Mouse (Mus musculus) thymus, adult 2 months (tissue): ENCODE measurements around the gene Cntn5. TPM values are rescaled to one million over a fixed set of nuclear protein-coding genes. Genes with fewer than 3 reads are reported as not detected.

Experiments
- DNase-seq: peaks from one replicate; pipeline ENCODE4 v3.0.0; 2021
- H3K27ac ChIP-seq: fragments of 200-500 bp; 2 replicates; pipeline ENCODE4 v1.5.1; 2012; ENCODE audit warnings: low read length, control low read depth; ENCODE audit not compliant: control insufficient read depth, insufficient read depth
- H3K27me3 ChIP-seq: fragments of 200-500 bp; 2 replicates; pipeline ENCODE4 v1.6.1; 2012; ENCODE audit warnings: mild to moderate bottlenecking, low read length, moderate library complexity, mixed read lengths; ENCODE audit not compliant: control insufficient read depth, insufficient read depth
- H3K36me3 ChIP-seq: fragments of 200-500 bp; 2 replicates; pipeline ENCODE4 v1.6.1; 2012; ENCODE audit warnings: mild to moderate bottlenecking, low read length, moderate library complexity; ENCODE audit not compliant: control insufficient read depth, insufficient read depth
- H3K4me1 ChIP-seq: fragments of 200-500 bp; replicated peaks from 2 replicates; pipeline ENCODE4 v1.6.1; 2012; ENCODE audit warnings: low read length; ENCODE audit not compliant: control insufficient read depth, insufficient read depth
- H3K4me3 ChIP-seq: fragments of 200-500 bp; 2 replicates; pipeline ENCODE4 v1.5.1; 2012; ENCODE audit warnings: mild to moderate bottlenecking, low read length, control low read depth, moderate library complexity; ENCODE audit not compliant: control insufficient read depth, insufficient read depth
- CTCF ChIP-seq: fragments of 200-500 bp; IDR thresholded peaks from 2 replicates; pipeline ENCODE4 v1.5.1; 2012; ENCODE audit warnings: mild to moderate bottlenecking, control low read depth, low read length, moderate library complexity, borderline replicate concordance; ENCODE audit not compliant: control insufficient read depth, poor library complexity, insufficient read depth; ENCODE audit errors: extremely low read depth
- POLR2A ChIP-seq: fragments of 200-500 bp; IDR thresholded peaks from 2 replicates; pipeline ENCODE4 v1.6.1; 2012; ENCODE audit warnings: mild to moderate bottlenecking, low read length, control low read depth, moderate library complexity; ENCODE audit not compliant: control insufficient read depth, poor library complexity, insufficient read depth; ENCODE audit errors: extremely low read depth
- WGBS: fragments of 180-500 bp; shearing (Covaris S2); methylation state at CpG from one replicate; pipeline ENCODE4 v1.1.7; 2018; 5-methylcytosine and 5-hydroxymethylcytosine counted together
- polyA plus RNA-seq: library from polyadenylated mRNA; depleted of rRNA; stranded (reverse); fragments of >200 nt; gene quantifications from 2 replicates; pipeline ENCODE4 v1.2.3, GENCODE M21; 2012

Cntn5 gene
- polyA plus RNA-seq, 1 experiment = not detected

DNA sequence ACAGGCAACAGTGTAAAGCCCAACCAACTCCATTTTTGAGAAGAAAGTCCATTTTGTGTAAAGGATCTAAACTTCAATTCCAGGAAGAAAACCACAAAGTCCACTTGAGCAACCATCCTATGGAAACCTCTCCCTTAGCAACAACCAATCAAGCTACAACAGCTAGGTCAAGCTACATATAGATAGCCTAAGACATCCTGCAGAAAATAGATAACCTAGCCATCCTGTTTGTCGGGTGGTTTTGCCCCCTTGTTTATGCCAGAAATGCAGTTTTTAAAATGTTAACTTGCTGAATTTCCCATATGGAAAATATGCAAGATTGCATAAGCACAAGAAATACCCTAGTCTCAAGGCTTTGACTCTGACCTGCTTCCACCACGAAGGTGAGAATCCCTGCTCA is 373.5 kb downstream of the Cntn5 start:
- WGBS = 87% methylated on average over 2 of the region's 2 CpGs
- Histone ChIP-seq H3K27ac (no peak overlapping the region), H3K4me3 (no peak overlapping the region), H3K27me3 (no peaks in the 10 kb centered on the region), H3K36me3 (no peaks in the 10 kb centered on the region), H3K4me1 (no peaks in the 10 kb centered on the region)
- TF ChIP-seq POLR2A (no peak), CTCF (no peak)
- no peak for DNase-seq

DNA sequence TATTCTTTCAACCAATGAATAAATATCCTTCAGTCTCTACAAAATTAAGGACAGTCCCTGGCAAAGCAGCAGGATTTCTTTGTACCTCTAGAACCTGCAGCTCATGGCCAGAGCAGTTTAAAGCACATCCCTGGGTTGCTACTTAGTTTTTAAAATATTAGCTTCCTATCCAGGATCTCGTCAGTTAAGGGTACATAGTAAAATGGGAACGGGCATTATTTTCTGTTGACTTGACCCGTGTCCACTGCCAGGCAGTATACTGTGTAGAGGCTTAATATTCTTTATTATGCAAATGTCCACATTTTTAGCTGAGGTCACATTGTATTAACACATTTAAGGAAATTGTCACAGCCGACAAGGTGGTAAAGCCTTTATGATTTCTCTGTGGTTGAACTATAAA is 375.0 kb downstream of the Cntn5 start:
- Histone ChIP-seq H3K27ac (no peak overlapping the region), H3K27me3 (no peaks in the 10 kb centered on the region), H3K36me3 (no peaks in the 10 kb centered on the region), H3K4me3 (no peak overlapping the region), H3K4me1 (no peaks in the 10 kb centered on the region)
- TF ChIP-seq POLR2A = no peak
- TF ChIP-seq CTCF = no peak
- DNase-seq = no peak
- WGBS = 93% methylated on average over 4 of the region's 4 CpGs

DNA sequence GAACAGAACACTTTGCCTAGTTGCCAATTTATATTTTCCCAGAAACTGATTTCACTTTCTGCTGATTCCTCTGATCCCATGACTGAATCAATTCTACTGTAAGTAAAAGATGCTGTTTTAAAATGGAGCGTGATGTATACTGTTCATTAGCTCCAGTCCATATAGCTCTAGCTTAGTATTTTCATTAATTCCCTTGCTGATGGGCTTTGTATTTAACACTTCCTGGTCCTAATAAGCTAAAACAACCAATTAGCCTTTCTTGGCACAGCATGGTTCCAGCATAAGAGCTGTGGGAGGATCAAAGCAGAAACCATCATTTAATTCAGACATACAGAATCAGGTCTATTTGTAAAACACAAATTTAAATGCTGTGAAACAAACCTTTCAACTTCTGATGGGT is 375.5 kb downstream of the Cntn5 start:
- DNase-seq = no peak
- TF ChIP-seq CTCF (no peak), POLR2A (no peak)
- Histone ChIP-seq H3K36me3 (no peaks in the 10 kb centered on the region), H3K27me3 (no peaks in the 10 kb centered on the region), H3K4me3 (no peak overlapping the region), H3K27ac (no peak overlapping the region), H3K4me1 (no peaks in the 10 kb centered on the region)
- WGBS = 91% methylated on average over 1 of the region's 1 CpGs

DNA sequence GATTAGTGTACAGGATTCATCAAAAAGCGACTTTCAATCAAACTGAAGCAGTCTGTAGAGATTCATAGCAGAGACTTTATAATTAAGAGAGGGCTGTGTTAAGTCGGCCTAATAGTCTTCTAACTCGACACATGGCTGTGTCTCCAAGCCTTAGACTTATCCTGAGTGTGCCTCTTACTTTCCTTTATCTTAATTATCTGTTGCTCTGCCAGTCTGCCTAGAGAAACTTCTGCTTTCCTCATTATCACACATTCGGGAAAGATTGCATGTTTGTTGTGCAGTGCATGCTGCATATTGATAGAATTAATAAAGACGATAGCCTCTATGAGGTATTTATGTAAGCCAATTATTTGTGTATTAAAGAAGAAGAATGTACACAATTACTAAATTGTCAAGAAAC is 375.9 kb downstream of the Cntn5 start:
- Histone ChIP-seq H3K27me3 (no peaks in the 10 kb centered on the region), H3K27ac (no peak overlapping the region), H3K4me1 (no peaks in the 10 kb centered on the region), H3K4me3 (no peak overlapping the region), H3K36me3 (no peaks in the 10 kb centered on the region)
- 82% methylated on average over 5 of the region's 5 CpGs for WGBS
- no peak for DNase-seq
- no peak for TF ChIP-seq POLR2A
- no peak for TF ChIP-seq CTCF

DNA sequence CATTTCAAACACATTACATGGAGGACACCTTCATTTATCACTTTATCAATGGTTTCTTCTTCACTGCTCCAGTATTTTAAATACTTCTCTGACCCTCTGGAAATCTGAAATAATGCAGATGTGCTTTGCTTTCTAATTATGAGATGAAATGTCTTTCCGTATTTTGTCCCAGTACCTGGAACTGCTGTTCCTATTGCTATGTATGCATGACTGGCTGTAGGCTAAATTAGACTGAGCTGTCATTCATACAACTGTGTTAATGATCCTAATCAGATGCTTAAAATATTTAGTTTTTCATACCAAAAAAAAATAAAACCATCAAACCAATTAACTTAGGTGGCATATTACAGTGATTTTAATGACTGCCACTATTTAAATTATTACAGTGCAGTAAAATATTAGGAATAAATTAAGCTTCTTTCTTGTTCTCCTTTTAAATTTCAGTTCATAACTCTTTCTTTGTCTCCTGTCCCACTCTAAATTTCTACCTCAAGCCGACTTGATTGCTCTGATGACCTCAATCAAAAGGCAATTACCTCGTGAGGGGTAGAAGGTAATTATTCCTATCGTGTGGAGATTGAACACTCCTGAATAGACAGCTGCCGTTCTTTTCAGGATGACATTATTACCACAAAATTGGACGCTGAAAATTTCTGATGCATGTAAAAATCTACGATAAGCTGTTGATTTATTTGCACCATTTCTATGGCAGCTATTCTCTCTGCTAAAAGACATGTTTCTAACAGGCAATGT is 378.5 kb downstream of the Cntn5 start:
- no peak for TF ChIP-seq CTCF
- no peak for TF ChIP-seq POLR2A
- Histone ChIP-seq H3K27ac (no peak overlapping the region), H3K27me3 (no peaks in the 10 kb centered on the region), H3K4me3 (no peak overlapping the region), H3K36me3 (no peaks in the 10 kb centered on the region), H3K4me1 (no peaks in the 10 kb centered on the region)
- WGBS = 88% methylated on average over 7 of the region's 7 CpGs
- DNase-seq = no peak

DNA sequence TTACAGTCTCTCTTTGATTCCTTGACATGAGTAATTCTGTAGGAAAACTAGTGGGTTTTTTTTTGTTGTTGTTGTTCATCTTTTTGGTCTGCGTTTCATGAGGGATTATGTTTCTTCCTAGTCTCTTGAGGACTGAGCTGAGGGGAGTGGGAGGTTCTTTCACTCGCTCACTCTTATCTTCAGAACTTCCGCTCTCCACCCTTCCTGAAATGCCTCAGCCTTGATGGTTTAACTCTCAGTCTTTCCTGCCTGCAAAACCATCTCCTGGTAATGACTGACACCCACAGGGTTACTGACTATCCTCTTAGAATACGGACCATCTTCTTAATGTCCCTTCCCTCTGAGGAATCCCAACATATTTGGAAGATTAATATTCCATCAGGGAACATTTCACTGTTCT is 382.0 kb downstream of the Cntn5 start:
- no peaks in the 10 kb centered on the region for H3K36me3 ChIP-seq
- no peaks in the 10 kb centered on the region for H3K4me1 ChIP-seq
- no peak overlapping the region for H3K4me3 ChIP-seq
- TF ChIP-seq CTCF (no peak), POLR2A (no peak)
- 71% methylated on average over 4 of the region's 4 CpGs for WGBS
- no peak for DNase-seq
- no peaks in the 10 kb centered on the region for H3K27me3 ChIP-seq
- H3K27ac ChIP-seq = no peak overlapping the region

DNA sequence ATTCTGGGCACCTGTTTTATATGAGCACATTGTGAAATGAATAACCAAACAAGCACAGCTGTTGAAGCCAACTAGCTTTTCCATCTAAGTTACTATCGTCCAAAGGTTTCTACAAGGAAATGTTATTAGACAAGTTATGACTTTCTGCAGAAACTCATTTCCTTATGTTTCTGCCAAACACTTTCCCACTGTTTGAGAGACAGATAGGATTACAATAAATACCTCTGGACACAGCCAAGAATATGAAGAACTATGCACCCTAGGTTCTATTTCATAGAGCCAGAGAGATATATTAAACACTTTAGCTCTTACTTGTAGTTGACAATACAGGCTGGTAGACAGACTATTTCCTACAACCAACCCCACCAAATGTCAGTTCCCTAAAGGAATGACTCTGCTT is 383.5 kb downstream of the Cntn5 start:
- Histone ChIP-seq H3K4me3 (no peak overlapping the region), H3K4me1 (no peaks in the 10 kb centered on the region)
- WGBS = 93% methylated on average over 1 of the region's 1 CpGs

More for the DNA sequence above, 383.5 kb downstream of the Cntn5 start:
- TF ChIP-seq CTCF (no peak), POLR2A (no peak)
- H3K27ac ChIP-seq = no peak overlapping the region
- H3K27me3 ChIP-seq = no peaks in the 10 kb centered on the region
- no peak for DNase-seq
- no peaks in the 10 kb centered on the region for H3K36me3 ChIP-seq
